Mouse (Mus musculus) urinary bladder, postnatal 36 days (tissue): ENCODE results near the gene Slc38a9.

ENCODE experiments used
- DNase-seq, 2 experiments: peaks; one replicate each; pipeline ENCODE4 v3.0.0; 2022; ENCODE audit warnings: low spot score in 2 of 2, mixed read lengths in 1 of 2

Slc38a9 gene

DNA sequence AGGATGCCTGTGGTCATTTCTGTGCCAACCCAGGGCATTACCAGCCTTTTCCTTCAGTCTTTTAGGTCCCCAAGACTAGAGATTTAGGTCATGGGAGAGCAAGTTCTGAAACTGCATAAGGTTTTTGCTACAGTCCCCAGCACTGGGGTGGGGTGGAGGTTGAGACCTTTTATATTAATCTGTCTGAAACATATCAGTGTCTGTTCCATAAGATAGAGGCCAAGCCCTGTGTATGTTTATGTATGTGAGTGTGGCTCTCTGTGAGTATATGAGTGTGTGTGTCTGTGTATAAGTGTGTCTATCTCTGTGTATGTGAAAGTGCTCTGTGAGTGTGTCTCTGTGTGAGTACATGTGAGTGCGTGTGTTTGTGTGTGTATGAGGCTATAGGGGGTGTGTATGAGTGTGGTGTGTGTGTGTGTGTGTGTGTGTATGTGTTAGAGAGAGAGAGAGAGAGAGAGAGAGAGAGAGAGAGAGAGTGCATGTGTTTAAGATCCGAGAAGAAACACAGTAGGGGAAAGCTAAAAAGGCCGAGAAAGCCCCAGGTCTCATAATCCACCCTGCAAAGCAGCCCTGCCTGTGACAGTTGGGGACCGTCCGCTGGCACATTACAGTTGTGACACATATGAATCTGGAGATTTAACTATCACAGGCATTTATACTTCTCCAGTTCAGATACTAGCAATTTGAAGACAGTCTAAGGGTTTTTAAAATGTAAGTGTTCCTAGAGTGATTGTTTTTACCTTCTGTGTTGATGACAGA lies 85.6 kb downstream of the Slc38a9 start:
- DNase-seq, result no peak

DNA sequence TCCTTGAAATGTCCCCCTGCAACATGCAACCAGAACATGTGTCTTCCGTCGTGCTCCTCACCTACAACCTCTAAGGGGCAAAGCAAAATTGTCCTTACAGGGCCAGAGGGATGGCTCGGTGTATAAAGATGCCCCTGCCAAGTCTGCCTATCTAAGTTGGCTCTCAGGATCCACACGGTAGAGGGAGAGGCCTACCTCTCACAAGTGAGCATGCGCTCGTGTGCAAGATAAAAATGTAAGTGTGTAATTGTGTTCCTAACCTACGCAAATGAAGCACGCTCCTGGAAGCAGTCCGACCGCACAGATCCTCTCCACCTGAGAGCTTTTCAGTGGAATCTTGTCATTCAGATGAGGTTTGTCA lies 86.1 kb downstream of the Slc38a9 start:
- no peak for DNase-seq

DNA sequence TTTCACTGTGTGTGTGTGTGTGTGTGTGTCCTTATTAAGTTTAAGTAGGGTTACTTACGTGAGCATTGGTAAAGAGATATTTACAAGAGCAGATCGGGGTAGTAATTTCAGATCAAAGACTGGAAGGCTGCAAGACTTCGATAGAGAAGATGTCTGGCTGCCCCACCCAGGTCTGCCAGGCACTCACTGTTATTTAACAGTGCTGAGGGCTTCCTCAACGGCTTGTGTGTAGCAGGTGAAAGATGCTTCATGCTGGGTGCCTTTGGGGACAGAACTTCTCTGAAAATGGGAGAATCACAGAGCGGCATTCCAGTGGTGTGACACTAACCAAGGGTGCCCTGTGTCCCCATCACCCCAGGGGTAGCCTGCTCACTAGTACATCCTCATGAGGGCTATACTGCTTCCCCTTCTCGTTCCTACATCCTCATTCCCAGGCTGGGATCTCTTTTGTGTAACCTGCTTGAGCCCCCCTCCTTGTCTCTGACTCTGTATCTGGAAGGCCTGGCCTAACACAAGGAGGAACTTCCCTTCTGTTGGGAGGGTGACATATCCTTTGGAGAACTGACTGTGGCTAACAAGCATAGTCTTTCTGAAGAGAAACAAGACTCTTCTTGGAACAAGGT lies 87.4 kb downstream of the Slc38a9 start:
- no peak for DNase-seq

DNA sequence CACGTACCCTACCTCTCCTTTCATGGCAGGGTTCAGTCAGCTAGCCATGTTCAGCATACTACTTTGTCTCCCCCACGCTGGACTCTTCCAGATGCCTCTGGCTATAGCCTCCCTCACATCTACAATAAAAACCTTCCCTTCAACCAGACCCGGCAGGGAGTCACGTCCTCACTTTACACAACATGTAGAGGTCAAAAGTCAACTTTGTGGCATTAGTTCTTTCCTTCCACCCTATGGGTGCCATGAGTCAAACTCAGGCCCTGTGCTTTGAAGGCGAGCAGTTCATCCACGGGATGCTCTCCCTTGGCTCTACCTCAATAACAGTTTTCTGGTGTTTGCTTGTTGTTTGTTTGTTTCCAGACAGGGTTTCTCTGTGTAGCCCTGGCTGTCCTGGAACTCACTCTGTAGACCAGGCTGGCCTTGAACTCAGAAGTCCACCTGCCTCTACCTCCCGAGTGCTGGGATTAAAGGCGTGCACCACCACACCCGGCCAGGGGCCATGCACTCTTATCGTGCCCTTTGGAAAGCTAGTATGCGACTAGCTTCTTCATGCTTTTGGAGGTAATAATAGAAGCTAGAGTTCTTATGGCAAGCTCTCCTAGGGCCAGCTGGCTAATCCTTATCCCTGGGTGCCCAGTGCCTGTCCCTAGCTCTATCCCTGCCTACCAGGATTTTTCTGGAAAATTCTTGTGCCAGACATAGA lies 88.4 kb downstream of the Slc38a9 start:
- DNase-seq, result no peak

DNA sequence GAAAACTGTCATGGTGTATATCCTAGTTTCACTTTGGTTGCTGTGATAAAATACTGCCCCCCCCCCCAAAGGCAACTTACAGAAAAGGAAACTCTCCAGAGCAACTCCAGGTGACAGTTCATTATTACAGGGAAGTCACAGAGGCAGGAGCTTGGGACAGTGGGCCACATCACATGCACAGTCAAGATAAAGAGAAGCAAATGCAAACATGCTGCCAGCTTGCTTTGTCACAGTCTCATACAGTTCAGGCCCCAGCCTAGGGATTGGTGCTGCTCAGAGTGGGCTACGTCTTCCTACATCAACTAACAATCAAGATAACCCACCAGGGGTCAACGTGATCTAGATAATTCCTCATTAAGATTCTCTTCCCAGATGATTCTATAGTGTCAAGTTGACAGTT lies 89.3 kb downstream of the Slc38a9 start:
- DNase-seq, result no peak

DNA sequence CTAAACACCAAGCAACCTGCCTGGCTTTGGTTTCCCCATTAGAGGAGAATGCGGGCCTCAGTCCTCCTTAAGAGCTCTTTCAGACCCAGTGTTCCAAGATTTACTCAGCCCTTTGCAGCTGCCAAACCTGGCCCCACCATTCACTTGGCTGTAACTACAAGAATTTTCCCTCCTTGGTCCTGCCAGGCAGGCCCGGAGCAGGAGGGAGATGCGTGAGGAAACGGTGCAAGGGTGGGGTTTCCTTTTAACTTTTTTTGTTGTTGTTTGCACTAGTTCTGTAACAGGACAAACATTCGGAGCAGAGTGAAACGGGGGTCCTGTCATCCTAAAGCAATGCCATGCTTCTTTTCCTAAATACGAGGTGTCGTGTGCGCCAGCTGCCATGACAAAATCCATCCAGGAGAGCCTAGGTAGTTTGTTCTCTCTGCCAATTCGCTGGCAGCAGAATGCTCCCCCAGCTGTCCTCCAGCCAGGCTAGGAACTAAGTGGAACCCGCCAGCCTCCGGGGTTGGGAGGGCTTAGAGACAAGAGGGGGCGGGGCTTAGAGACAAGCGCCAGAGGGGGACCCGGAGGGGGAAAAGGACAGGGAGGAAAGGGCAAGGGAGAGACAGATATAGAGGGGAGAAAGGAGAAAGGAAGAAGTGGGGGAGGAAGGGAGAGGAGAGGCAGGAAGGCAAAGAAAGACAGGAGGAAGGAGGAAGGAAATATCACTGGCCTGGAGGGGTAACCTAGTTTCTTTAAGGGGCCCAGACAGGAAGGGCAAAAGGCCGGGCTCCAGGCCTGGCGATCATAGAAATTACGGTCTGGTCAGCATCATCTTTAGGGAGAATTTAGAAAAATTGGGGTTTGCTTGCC lies 91.1 kb downstream of the Slc38a9 start:
- peak in 1 of 2 experiments; percentile 56 for DNase-seq

DNA sequence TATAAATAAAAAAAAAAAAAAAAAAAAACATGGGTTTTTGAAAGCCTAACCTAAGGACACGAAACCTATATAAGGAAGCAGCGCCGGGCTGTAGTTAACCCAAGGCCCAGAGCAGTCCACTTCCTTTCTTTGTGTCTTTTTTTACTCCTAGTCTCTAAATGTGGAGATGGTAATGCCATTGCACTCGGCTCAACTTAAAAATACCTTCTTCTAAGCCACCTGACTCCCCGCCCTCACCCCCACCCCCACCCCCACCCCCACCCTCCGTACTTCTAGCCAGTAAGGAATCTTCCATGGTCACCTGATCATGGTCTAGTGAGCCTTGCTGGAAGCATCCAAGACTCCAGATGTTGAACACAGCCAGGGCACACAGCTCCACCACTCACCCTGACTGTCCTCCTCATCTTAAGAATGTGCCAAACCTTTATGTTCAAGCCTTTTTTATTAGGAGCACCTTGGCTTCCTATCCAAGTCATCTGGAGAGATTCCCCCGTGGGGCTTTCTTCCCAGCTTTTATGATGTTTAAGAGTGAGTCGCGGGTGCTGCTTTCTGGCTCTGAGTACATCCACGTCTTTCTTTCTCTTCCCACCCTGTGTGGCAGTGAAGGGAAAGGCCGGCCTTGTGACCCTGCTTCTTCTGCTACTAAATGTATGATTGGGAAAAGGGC lies 91.9 kb downstream of the Slc38a9 start:
- no peak for DNase-seq

DNA sequence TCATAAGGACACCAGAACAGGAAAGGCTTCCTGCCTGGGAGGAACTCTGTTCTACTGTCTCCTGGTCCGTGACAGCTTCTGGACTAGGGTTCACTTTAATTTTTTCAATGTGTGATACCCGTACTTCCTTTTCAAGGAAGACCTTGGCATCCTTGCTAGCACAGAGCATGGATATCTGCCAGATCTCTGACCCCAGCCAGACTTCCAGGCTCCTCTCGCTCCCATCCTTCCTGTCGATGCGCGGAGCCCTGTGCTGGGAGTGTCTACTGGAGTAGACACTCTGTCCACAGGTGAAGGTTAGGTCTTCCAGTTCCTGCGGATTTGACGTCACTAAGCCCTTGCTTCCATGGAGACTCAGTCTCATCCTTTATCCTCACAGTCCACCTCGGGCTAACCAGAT lies 93.0 kb downstream of the Slc38a9 start:
- no peak for DNase-seq

DNA sequence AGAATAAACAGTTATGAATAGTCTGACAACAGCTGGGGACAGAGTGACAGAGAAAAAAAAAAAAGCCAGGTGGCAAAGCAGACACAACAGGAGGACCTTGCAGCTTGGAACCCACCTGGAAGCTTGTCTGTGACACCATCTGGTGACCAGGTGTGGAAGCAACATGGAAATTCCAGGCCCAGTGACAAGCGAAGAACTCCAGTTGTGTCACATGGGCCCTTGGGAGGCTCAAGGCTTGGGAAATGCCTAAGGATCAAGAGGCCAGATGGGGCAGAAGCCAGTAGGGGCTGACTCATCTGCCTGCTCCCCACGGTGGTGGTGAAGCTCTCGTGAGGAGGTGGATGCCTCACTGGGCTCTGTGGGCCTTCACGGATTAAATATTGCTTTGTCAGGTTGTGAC lies 94.3 kb downstream of the Slc38a9 start:
- no peak for DNase-seq

DNA sequence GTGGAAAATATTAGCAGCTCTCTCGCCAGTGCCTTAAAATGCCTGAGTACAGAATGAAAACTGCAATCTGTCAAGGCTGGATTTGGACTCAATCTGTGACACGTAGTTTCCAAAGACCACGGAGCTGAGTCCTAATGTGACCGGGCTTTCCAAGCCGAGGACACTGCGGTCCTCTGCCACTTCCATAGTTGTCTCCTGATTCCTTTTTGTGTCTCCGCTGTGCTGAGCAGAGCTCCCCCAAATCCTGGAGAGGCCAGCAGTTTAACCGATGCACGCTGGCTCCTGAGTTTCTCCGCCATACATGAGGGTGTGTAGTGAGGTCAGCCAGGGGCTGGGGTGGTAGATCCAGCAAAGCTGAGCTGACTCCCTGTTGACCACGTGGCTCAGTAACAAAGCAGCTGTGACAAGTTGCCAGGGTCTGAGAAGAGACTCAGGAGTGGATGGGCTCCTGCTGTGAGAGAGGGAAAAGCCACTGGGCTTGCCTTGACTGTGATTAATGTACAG lies 95.0 kb downstream of the Slc38a9 start:
- DNase-seq, result no peak

DNA sequence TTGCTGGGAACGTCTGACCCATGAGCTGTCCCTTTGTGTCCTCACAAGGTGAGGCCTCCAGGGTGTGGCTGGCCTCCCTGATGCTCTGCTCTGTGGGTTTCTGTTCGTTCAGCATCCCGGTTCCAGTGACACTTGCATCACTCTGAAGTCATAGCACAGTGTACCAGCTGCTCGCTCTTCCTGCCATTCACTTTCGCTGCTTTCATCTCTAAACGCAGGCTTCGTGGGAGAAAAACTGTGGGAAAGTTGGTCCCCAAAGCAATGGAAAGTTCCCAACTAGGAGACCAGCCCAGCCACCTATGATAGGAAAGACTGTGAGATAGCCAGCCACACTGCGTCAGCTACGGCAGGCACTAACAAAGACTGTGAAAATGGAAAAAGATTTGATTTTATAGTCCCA lies 96.8 kb downstream of the Slc38a9 start:
- DNase-seq, result no peak

DNA sequence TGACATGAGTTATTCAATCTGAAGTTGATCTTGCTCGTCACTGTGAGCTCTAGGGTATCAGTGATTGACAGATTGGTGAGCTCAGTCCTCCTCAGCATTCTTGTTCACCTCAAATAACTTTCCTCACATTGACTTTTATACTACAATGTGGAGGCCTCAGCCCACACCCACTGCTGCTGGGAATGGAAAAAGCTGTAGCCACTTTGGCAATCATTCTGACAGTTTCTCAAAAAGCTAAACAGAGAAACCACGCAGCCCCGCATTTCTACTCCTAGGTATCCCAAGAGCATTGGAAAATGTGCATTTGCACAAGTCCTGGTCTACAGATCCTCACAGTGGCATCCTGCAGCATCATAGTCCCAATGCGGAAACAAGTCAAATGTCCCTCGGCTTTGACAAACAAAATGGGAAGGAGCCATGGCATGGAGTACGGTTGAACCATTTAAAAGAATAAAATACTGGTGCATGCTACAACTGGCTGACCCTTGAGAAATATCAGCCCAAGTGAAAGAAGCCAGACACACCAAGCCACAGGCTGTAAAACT lies 98.1 kb downstream of the Slc38a9 start:
- no peak for DNase-seq

DNA sequence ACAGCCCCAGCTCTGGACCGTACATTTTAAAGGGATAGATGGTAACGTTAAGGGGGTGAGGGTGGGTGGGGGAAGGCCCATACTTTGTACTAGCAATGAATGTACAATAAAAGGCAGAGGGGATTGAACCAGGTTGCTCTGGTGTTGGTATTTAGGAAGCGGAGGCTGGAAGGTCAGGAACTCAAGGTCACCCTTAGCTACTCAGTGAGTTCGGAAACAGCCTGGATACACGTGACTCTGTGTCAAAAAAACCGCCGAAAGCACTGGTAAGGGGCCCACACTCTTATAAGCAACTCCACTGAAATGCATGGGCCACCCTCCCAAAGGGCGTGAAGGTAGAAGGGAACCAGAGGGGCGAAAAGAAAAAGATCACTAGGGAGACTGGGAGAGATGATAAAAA lies 98.8 kb downstream of the Slc38a9 start:
- no peak for DNase-seq

DNA sequence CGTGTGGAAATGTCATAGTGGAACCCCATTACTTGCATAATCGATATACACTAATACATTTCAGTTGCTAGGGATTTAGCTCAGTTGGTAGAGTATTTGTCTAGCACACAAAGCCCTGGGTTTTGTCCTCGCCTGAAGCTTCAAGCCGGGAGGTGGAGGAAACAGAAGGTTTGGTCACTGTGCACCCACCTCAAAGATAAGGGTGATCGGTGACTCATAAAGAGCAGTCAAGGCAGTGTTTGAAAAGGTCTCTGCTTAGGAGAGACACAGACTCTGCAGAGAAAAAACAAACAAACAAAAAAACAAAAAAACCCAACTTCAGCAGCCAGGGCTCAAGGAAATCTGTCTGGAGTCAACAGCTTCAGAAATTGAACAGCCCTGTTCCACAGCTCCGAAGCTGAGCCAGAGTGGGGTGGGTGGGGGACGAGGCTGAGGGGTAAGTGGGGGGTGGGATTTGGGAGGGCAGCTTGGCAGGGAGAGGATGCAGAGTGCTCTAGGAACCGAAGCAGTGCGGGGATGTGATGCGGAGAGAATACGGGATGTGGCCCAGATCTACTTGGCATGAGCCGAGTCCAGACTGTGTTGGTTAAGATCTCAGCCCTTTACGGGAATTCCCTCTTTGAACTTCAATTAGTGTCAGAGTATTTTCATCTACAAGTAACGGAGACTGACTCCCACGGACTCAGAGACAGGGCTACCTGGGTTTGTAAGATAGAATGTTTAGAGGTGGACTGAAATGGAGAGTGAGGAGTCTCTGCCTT lies 99.4 kb downstream of the Slc38a9 start:
- DNase-seq, result no peak

DNA sequence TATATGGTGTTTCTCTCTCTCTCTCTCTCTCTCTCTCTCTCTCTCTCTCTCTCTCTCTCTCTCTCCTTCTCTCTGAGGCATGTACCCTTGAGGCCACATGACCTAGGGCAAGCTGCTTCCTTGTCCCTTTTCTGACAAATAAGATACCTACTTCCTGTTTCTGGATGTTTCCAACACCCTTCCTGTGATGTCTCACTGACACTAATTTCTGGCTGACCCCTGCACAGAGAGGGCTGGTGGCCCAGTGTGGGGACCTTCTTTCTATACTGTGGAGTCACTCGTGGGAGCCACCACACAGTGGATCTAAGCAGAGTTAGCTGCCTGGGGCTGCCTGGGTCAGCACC lies 100.0 kb downstream of the Slc38a9 start:
- DNase-seq, result no peak

DNA sequence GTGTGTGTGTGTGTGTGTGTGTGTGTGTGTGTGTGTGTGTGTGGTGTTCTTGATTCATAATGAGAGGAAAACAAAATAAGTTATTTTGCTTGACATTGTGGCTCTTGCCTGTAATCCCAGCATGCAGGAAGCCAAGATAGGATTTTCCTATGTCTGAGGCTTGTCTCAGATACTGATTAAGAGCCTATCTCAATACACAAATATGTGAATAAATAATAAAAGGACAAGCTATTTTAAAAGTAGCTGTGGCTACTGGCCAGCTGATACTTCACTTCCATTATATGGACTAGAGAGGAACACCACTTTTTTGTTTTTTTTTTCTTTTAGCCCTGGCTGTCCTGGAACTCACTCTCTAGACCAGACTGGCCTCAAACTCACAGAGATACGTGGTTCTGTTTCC lies 101.2 kb downstream of the Slc38a9 start:
- DNase-seq, result no peak

DNA sequence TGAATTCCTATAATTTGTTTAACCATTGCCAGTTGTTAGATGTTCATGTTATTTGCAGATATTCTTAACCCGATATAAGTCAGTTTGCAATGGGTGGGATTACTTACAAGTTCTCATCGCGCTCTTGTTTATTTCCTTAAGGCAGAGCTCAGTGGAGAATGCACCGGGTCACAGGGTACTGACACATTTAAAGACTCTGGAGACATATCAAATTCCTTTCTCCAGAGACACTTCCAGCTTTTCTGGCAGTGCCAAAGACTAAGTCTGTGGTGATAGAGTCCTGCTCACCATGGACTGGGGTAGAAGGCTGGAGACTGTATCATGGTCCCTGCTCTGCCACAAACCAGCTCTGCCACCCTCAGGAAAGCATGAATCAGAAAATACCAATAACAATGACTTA lies 102.0 kb downstream of the Slc38a9 start:
- no peak for DNase-seq

DNA sequence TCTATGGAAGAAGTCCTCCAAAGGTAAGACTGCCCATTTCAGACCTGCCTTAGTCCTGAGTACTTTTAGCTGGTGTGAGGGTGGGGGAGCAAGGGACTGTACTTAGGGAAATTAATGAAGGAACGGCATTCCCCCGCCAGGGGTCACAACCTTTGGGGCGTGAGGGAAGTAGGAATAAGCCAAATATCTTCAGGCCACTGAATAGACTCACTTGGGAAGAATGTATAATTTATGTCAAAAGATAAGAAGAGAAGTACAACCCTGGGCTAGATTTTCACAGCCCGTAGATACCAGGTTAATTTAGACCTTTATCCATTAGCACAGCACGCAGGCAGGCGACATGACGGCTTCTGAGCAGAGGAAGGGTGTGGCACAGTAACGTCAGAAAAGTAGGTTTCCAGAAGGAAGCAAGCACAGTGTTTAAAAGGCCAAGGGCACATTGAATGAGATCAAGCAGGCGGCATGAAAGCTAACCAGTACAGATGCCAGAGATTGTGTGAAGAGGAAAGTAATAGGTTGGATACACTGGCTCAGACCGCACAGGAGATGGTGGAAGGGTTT lies 103.1 kb downstream of the Slc38a9 start:
- no peak for DNase-seq

DNA sequence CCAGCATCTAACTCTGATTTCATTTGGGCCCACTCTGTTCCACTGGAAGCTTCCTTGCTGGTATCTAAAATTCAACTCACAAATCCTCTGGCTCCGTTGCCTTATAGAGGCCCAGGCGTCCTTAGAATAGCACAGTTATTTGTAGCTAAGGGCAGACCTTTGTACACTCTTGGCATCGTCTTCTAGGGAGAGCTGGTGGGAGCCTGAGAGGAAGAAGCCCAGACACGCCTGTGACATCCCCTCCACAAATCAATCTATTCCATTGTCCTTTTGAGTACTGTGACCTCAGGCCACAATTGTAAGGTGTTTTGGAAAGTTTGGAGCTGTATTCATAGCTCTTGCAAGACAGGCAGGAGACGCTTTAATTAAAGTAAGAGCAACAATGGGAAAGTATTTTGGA lies 104.0 kb downstream of the Slc38a9 start:
- DNase-seq, result no peak

DNA sequence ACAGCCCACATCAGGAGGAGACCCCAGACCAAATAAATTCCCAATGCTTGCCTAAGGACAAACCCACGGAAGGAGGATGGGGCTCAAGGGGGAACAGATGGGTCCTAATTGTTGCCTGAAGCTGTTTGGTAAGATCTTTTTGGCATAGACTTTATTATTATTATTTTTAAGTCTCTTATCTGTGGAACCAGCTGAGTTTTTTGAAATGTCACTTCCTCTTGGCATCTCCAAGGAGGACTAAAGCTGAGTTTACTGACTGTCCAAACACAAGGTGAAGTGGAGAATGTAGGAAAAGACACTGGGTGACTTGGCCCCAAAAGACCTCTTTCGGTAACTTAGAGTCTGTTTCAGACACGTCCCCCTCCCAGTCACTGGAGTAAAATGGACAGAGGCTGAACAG lies 105.1 kb downstream of the Slc38a9 start:
- DNase-seq, result no peak
